Mouse (Mus musculus) central nervous system, embryonic 18 days (tissue): ENCODE results near the gene Gm17190. TPM values are rescaled to one million over a fixed set of nuclear protein-coding genes. Genes with fewer than 3 reads are reported as not detected.

Experiments used
- polyA plus RNA-seq: library from polyadenylated mRNA; depleted of rRNA; stranded (reverse); fragments of >200 nt; gene quantifications from 2 replicates; pipeline ENCODE4 v1.2.3, GENCODE M21; 2012; rRNA removed

Gm17190 gene
- not detected in 2 replicates for polyA plus RNA-seq

DNA sequence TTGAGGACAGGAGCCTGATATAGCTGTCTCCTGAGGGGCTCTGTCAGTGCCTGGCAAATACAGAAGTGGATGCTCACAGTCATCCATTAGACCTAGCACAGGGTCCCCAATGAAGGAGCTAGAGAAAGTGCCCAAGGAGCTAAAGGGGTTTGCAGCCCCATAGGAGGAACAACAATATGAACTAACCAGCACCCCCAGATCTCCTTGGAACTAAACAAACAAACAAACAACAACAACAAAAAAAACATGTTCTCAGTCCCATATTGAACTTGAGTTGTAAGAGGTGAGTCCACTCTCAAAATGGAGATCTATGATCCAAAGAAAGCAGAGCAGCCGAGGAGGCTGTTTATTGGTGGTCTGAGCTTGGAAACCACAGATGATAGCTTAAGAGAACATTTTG, at the start of gene Gm17190:
Gene Gm17190, plus strand, starts transcription at position 301 of the 400 bp plus-strand sequence.

DNA sequence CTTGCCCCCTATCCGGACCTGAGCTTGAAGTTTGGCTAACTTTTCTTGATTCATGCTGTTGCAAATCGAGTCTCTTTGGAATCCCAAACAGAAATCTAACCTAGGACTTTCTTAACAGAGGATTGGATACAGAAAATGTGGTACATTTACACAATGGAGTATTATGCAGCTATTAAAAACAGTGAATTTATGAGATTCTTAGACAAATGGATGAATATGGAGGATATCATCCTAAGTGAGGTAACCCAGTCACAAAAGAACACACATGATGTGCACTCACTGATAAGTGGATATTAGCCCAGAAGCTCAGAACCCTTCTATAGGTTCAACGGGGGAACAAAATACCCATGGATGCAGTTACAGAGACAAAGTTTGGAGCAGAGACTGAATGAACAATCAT, 578 bp upstream of the Gm17190 start, which contains the start of gene Gm20075:
Gene Gm20075, minus strand, starts transcription at position 101 of the 400 bp plus-strand sequence.

DNA sequence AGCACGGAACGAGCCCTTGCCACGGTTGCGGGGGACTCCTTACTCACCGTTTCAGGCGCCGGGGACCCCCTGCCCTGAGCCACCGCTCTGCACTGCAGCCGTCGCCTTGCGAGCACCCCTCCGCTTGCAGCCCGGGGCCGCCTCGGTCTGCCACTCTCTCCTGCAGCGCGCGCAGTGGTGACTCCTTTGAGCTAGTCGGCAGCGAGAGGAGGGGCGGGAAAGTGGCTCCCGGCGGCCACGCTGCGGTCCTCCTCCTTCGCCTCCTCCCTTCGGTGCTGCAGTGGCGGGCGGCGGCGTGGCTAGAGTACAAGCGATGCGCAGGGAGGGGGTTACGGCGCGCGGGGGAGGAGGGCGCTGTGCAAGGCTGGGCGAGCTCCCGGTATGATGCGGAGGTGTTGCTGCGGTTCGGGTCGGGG, 50.6 kb downstream of the Gm17190 start, which contains the start of gene Sv2c:
Gene Sv2c, minus strand, starts transcription at position 177 of the 416 bp plus-strand sequence.

Other genes with a start within 250 kb of the Gm17190 start
- 3.5 and 4.2 TPM in 2 replicates for gene Iqgap2, start 190.1 kb upstream of the Gm17190 start, polyA plus RNA-seq
- 2.0 and 2.9 TPM in 2 replicates for gene Gm20075, start 678 bp upstream of the Gm17190 start, polyA plus RNA-seq
- 8.6 and 10.0 TPM in 2 replicates for gene Sv2c, start 50.5 kb downstream of the Gm17190 start, polyA plus RNA-seq